Mouse (Mus musculus) telencephalon, adult 2 months (tissue): ENCODE measurements around the gene Arrdc2.

Experiments used
- DNase-seq: peaks from one replicate; pipeline ENCODE4 v3.0.0-alpha.2; 2011; ENCODE audit warnings: low read depth, low spot score

Gene Arrdc2

DNA sequence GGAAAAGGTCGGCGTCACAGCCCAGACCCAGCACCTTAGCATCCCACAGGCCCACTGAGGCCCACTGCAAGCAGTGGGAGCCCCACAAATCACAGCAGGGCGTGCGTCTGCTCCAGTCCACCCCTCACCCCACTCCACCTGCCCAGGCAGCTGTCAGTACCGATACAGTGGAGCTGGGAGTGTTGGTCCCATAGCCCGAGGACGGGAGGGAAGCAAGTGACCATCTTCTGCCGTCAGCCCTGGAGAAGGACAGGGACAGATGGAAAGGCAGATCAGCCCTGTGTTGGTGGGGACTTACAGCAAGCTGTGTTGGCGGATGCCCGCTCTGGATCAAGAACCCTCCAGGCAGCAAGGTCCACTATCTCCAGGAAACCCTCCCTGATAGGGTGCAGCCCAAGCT is 50.5 kb downstream of the Arrdc2 start:
- DNase-seq, result no peak

DNA sequence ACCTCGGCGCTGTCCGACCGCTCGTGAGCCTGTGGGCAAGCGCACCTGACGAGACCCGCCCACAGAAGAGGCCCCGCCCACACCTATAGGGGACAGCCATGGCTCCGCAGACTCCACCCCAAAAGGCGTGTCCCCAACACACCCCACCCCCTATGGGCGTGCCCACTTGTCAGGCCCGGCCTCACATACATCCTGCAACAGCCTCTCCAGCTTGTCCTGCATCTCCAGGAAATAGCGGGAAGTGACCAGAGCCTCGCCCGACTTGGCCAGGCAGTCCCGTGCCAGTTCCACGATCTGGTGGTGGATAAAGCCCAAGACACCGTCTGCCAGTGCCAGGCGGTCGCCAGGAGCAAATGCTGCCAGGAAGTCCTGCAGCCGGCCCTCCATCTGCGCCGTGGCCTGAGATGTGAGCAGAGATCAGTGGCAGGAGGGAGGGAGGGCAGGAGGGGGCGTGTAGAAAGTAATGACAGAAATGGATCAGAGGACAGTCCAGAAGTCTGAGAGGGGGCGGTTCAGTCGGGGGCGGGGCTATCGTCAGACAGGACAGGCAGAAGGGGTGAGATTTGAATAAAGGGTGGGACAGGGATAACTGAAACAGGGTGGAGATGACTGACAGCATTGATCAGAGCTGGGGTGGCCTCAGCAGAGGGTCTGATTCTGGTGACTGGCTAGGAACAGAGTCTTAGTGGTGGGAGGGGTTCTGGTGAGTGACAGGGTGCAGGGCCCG is 51.4 kb downstream of the Arrdc2 start:
- DNase-seq, result no peak

- no peak for DNase-seq
These were observed 52.5 kb downstream of the Arrdc2 start for GRCm38 (mm10) chr8:70787051-70787445.

- DNase-seq, result no peak
These were observed 53.0 kb downstream of the Arrdc2 start for GRCm38 (mm10) chr8:70786291-70787050.
